Mouse (Mus musculus): ENCODE measurements at regions not wholly inside any gene's neighbourhood (a gene's known extent, or its start where the extent isn't known, plus 50 kb on each side); places are given as distances from the start of the nearest gene placed in this dataset.

DNA sequence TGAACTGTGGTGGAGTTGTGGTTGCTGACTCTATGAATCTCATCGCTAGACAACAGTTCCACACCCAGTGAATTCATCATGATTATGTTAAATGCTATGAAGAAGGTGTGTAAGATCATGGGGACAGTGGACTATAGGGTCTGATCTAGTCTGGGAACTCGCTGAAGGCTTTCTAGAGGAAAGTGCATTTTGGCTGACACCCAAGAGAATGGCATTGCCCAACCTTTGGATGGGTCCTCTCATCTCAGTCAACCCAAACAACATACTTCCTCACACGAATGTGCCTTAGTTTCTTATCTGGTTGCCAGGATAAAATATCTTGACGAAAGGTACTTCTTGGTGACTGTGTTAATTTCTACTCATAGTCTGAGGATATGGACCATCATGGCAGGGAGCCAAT lies 112.9 kb upstream of the Ado start:
- DNase-seq: no peak

DNA sequence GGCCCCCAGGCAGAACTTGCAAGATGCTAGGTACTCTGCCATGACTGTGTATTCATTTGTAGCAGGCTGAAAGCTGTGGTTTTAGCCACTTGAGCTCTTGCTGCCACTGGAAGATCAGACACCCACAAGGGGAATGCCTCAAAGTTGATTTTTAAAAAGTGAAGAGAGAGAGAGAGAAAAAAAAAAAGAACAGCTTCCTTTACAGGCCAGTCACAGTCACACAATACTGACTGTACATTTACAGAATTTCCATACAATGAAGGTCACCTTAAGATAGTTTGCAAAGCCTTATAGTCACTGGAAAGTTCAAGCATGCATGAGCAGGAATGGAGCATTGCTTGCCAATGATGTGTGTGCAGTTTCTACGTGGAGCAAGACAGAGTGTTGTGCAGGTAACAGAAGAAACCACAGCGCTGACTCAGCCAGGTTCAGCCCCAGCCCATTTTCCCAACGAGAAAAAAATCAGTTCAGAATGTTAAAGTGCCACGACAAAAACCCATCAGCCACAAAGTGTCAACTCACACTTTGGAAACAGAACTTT lies 109.3 kb upstream of the Ado start:
- DNase-seq: no peak

DNA sequence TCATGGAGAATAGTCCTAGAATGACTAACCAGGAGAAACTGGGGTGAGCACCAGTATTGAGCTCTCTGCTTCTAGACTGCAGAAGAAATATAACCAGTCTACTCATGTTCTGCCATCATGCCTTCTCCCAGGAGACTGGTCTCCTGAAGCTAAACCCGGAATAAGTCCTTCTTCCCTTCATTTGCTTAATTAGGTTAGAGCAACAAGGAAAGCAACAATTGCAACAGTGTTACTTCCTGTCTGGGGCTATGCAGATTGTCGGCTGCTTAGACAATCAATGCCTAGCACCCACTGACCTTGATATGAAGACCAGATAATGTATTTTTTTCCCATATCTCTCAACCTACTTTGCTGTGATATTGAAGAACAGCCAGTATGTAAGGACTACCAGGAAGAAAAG lies 108.5 kb upstream of the Ado start:
- DNase-seq: no peak

DNA sequence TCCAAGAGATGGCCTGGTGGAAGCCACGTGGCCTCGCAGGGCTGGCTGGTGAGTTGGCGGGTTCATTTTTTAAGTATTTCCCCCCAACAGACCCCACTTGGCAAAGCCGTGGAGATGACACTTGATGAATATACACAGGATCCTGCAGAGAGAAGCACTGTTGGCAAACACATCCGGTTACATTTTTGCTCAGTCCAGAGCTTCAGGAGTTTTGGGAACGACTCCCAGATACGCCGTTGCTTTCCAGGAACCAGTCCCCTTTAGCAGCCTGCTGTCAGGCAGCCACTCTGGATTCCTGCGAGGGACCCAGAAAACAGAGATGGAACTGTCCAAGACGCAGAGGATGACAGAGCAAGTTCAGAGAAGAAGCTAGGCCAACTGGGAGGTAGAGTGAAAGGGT lies 105.8 kb upstream of the Ado start:
- DNase-seq: no peak

DNA sequence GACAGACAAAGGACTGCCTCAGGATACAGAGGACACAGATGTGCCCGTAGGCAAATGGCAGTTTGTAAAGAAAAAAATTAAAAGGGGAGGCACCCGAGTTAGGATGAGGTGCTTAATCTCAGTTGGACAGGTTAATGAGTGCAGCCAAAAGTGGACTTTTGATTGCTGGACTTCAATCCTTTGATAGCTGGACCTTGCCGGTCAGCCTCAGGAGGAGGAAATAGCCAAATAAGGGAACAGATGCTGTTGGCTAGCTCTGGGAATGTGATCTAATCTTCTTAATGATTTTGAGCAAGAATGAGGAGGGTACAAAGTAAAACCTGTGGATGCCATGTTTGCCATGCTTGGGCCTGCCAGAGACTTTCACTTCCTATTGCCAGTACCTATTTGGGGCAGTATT lies 103.5 kb upstream of the Ado start:
- DNase-seq: no peak

DNA sequence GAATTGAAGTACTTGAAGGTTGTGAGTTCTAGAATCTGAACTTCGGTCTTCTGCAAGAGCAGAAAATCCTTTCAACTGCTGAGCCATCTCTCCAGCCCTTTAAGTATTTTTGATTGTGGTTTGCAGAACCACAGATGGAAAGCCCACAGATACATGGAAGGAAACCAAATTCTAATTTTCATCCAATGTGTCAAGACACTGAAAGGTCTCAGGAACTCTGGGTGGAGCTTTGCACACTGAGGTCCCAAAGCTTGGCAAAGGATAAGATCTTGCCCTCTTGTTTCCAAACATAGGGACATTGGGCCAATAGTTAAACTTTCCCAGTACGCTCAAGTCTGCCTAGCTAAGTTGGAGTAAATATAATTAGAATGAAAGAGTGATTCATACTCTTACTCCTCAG lies 102.6 kb upstream of the Ado start:
- no peak for DNase-seq

DNA sequence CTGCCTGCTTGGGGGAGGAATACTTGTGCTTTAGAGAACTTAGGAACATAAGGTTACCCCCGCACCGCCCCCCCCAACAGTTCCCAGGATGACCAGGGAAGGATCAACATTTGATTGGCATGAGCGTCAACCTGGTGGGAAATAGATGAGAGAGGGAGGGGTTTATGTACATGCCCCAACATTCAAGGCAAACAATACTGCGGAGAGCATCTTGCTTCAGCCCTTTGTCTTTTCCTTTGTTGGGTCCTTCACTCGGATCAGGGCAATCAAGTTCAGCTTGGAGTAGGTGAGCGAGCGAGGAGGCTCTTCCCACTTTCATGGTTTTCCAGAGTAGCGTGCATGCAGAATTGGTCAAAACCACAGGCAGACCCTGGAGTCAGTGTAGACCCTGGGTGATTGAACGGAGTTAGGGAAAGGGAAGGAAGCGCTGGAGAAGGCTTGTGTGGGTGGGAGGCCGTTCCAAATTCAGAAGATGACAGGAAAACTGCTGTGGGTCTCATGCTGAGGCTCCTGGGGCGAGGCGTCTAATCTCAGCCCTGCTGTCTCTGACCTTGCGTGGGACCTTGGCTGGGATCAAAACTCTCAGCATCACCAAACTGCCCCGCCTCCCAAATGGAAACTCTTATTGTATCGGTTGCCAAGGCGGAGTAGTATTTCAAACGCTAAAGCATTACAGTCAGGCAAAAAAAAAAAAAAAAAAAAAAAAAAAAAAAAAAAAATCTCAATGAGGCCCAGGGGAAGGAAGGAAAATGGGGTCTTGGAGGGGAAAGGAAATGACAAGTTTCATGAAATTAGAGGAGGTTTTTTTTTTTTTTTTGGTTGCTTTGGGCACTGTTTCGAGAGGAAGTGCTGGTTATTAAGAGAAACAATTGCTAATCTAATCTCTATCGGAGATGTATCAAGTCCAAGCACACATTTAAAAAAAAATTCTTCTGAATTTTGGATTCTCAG lies 99.3 kb upstream of the Ado start:
- peak; percentile 61 for DNase-seq

DNA sequence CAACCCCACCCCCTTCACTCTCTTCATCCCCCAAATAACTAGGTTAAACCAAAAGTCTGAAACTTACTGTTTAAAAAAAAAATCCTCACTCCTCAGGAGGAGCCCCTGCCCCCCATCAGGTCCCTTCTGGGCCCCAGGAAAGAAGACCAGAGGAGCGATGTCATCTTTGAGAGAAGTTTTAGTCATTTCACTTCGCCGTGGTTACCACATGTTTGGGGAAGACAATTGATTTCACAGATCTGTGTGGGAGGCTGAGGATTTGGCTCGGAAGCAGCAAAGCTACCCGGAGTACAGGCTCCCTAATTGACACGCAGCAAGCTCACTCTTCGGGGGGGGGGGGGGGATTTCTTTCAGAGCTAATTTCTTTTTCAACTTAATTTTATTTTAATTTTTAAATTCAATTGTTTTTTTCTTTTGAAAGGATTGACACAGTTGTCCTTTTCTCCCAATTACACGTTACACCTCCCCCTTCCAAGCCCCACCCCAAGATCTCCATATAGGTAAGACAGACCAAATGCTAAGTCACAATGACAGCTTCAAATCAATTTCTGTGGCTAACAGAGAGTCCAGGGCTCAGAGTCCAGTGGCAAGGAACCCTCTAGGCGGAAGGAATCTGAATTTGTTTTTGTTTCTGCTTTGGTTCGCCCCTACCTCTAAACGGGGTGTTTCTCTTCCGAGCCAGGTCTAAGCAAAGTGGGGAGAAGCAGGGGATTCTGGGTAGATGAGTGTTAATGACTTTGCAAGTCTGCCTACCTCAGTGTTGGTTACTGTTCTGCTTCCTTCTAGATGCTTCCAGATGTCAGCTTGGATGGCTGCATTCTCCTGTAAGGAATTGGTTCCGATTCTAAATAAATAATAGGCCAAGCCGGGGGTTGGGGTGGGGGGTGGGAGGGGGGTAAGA lies 98.2 kb upstream of the Ado start:
- no peak for DNase-seq

DNA sequence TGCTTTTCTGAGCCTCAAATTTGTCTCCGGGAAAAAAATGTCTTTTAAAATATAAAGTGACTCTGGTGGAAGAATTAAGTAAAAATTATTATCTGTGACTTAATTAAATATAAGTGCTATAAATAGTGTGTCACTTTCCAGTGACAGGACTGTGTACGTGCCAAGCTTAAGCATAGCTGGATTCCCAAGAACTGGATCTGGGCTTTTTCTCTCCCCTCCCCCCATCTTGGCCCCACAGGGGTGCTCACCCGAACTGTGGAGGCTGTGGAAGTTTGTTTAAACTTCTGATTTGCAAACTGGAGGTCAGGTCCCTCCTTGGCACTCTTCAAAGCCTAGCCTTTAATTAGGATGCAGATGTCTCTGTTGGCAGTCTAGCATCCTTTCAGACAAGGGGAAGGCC lies 97.1 kb upstream of the Ado start:
- no peak for DNase-seq

DNA sequence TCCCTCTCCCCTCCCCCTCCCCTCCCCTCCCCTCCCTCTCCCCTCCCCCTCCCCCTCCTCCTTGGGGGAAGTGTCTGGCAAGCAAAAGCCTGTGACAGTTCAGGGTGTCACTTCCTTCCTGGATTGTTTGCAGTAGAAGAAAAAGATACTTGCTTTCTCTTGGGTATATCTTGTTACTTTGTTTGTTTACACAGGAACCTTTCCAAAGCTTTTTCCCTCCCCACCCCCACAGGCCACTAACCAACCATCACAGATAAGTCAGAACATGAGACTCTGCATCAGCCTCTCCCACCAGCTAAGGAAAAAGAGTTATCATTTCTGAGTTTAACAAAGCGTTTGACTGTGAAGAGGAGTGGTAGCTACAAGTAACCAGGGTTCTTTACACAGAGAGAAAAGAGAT lies 95.5 kb upstream of the Ado start:
- no peak for DNase-seq

DNA sequence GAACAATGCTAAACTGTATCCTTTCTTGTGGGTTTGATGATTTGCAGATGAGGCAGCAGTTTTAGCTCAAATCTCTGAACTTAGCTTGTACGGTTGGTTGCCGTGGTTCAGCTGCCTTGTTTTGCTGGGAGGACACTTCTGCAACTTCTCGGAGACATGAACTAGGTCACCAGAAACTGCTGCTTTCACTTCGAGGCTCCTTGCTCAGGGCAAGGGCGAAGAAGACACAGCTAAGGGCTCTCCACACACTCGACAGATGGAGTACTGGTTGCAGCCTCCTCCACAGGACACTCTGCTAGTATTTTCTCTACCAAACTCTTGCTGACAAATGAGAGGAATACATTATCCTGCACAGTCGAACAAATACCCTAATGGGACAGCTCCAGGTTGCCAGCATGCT lies 94.9 kb upstream of the Ado start:
- no peak for DNase-seq

DNA sequence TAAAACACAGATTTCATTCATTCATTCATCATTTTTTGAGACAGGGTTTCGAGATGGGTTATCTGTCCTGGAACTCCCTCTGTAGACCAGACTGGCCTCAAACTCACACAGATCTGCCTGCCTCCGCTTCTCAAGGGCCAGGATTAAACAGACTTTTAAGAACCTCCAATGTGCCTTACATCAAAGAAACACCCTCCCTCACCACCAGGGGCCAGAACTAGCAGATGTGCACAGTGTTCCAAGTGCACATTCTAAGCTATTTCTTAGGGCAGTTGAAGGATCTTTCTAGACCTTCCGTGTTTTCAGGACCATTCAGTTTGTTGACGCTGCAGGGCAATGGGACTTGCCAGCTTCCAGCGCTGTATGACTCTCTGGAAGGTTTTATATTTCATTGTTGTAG lies 88.6 kb upstream of the Ado start:
- no peak for DNase-seq

DNA sequence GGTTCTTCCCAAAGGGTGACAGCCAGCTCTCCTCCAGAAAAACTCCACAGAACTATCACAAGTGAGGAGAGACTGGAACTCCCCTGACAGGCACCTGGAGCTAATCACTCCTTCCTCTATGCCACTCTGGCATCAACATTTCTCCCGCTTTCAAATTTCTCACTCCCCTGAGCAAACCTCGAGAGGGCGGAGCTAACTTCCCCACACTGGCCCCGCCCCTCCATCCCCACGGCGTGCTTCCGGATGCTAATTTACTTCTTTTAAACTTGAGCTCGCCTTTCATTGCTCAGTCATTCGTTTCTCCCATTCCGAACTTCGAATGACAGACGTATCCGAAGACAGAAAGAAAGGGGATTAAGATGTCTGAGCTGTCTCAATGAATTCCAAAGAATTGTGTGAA lies 87.8 kb upstream of the Ado start:
- DNase-seq: no peak

DNA sequence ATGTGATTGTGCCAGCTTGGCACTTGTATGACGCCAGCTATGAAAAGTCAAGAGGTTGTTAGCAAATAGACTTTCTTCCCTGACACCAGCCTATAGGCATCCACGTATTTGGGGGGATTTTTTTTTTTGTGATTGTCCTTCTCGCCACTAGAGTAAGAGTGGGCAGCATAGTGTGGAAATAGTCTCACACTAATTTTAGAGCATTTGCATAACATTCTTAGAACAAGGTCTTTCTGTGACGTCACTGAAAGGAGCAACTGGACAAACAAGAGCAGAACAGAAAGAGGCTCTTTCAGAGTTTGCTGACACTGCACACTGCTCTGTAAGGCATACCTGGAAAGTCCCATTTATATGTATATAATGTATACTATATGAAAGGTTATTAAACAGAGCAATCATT lies 86.0 kb upstream of the Ado start:
- no peak for DNase-seq

DNA sequence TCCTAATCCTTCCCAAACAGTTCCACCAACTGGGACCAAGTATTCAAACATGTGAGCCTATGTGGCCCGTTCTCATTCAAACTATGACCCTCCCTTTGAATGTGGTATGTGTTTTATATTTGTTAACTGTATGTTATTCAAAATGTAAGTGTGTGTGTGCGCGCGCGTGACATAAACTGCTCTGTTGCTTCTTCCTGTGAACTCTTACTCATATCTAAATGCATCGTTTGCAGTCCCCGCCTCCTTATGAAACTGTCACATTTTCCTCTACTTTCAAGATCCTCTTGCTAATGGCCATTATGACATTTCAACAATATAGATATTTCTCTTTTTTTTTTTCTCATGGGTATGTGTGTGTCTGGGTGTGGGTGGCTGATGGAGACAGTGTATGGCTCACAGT lies 84.3 kb upstream of the Ado start:
- no peak for DNase-seq

DNA sequence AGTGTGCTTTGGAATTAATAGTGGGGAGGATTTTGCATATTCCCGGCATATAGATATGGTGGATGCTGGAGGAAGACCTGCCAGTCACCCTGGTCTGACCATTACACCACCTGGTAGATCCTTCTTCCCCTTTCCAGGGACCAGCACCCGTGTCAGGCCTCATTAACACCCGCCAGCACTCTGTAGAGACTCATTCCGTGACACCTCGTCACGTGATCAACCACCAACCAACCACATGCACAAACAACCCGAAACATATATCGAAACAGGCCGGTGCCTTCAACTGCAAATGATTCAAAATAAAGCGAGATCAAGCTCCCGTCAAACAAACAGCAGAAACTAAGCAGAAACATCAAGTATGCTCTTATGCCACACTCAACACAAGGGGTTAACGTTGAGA lies 74.6 kb upstream of the Ado start:
- DNase-seq: no peak

DNA sequence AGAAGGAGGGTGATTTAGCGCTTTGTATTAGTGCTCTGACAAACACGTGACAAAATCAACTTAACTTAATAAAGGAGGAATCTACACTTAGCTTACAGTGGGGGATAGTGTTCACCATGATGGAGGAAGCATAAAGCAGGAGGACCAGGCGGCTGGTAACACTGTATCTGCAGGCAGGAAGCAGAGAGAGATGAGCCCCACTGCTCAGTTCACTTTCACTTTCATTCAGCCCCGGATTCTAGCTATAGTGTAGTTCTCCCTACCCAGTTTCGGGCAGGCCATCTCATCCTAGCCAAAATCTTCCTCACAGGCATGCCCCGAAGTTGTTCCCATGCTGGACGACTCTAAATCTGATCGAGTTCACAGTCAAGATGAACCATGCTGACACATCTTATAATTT lies 71.3 kb upstream of the Ado start:
- no peak for DNase-seq

DNA sequence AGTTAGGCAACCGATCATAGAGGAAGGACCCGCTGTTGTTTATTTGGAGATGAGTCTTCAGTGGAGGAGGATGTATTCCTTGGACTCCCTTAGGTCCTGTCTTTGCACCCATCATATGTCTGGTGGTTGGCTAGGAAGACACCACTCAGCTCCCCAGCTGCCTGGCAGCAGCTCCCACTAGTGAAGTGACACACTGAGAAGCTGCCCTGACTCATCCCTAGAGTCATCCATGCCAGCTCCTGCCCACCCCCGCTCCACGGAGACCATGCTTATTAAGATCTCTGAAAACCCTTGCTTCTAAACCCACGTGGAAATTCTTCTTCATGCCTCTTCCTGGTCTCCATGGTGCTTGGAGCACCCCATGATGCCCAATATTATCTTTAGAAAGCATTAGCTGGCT lies 69.4 kb upstream of the Ado start:
- DNase-seq: no peak

DNA sequence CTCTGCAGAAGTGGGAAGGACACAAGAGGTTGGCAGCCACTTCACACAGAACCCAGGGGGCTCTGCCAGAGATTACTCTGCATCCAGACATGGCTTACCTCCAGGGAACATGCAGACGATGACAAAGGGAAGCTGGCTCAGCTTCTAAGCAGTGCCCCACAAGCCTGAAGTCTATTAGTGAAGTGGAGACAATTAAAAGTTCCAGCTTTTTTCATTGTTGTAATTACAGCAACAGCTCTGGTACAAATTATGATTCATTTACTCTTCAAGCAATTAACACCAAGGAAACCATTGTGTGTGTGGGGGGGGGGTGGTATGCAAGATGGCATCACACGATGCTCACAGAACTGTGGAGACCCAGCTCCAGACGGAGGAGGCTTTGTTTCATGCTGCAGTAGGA lies 66.3 kb upstream of the Ado start:
- DNase-seq: no peak

DNA sequence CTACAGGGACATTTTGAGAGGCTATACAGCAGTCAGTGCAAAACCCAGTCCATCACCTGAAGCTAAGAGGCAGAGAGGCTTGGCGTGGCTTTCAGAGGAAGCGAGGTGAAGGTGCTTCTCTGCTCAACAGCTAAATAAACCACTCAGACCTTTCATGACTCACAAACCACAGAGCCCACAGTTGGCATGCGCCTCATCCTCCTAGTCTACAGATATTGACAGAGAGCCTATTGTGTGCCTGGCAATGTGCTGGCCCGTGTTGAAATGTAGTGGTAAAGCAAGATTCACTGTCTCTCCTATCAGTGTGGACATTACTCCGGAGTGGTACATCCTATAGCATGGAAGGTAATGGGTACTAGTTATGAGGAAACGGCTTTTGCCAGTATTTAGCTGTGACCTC lies 61.9 kb upstream of the Ado start:
- DNase-seq: no peak

DNA sequence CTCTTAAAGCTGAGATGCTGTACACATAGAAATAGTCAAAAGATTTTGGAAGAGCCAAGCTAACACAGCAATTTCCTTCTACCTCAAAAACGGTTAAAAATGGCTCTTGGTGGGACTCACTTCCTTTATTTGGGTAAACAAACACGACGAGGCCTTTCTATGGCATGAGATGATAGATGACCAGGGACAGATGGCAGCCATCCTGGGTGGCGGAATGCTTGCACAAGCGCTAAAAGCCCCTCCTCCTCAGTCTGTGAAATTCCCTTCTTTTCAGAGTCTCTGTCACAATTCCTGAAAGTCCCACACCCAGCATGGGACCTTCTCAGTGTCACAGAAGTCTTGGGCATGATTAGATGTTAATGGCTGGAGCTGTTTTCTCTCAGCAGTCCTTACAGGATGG lies 59.3 kb upstream of the Ado start:
- DNase-seq: no peak

DNA sequence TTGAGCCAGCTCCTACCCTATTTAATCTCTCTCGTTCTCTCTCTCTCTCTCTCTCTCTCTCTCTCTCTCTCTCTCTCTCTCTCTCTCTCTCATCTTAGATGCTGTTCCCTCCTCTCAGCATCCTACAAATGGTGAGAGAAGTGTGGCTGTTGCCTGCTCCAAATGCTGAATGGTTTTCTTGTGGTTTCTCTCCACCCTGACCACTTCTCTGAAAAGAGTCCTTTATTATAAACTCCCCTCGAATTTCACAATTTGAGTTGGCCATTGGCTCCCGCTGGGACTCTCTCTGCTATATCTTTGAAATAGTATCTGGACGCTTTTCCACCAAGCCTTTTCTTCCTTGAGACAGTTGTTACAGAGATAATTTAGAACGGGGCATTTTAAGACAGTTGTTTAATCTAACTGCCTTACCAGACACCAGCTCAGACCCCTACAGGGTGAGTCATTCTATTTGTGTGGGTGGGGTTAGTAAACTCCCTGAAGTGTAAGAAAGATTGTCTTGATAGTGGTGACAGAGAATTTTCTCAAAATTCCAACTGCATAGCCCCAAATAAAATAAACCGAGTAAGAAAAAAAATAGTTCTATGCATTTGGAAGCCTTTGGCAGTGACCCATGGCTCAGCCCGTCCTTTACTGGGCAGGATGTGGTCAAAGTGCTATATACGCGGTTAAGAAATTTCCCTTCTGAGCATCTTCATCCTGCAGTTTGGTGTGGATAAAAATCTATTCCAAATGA lies 58.7 kb upstream of the Ado start:
- DNase-seq: no peak

DNA sequence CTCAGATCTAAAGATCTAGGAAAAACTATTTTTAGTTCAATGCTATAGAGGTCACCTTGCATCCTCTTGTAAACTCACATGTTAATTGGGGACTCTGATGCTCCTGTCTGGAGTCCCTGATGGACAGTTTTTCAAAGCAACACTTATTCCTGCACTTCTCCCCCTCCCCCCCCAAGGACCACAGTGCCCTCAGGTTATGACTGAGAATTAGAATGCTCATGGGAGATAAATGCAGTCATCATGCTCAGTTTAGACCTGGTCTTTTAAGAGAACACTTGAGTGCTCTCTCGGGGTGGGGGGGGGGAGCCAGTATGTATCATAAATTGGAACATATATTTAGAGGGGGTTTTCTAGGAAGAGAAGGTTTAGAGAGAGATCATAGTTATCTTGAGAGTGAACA lies 58.0 kb upstream of the Ado start:
- no peak for DNase-seq

Data from adrenal gland, adult 8-10 months (tissue).